Mouse (Mus musculus): ENCODE data around the gene Fbxl13. TPM values are rescaled to one million over a fixed set of nuclear protein-coding genes. Genes with fewer than 3 reads are reported as not detected.

The Fbxl13 gene
- total RNA-seq (2021): under 1 TPM in 1 of 2 experiments, not detected in 1; 0.35 TPM
- long read RNA-seq, partial matches to known transcripts: 0 of 1 reads
- long read RNA-seq, other reads (novel, unspliced or antisense): 1 of 1 reads

GRCm38 (mm10) chr5:21645439-21646132 is at the start of gene Fbxl13, which contains the start of gene Armc10:
Gene Fbxl13, minus strand, starts transcription at chr5:21645634.
Gene Armc10, plus strand, starts transcription at chr5:21645813.
- DNase-seq (ENCODE audit: low spot score in 2 of 2): peak; percentile 77 to 91

GRCm38 (mm10) chr5:21694854-21695490 is 49.5 kb upstream of the Fbxl13 start:
- no peak for DNase-seq (ENCODE audit: low spot score in 2 of 2)

- no peak for DNase-seq (ENCODE audit: low spot score in 2 of 2)
These were observed 48.0 kb upstream of the Fbxl13 start for GRCm38 (mm10) chr5:21693372-21693870.

GRCm38 (mm10) chr5:21692230-21692629 is 46.8 kb upstream of the Fbxl13 start:
- DNase-seq (ENCODE audit: low spot score in 2 of 2): no peak

- DNase-seq (ENCODE audit: low spot score in 2 of 2): peak in 1 of 2 experiments; percentile 66
These were observed 41.6 kb upstream of the Fbxl13 start for GRCm38 (mm10) chr5:21687042-21687441.

- no peak for DNase-seq (ENCODE audit: low spot score in 2 of 2)
These were observed 39.6 kb upstream of the Fbxl13 start for GRCm38 (mm10) chr5:21685001-21685400.

GRCm38 (mm10) chr5:21683811-21684210 is 38.4 kb upstream of the Fbxl13 start:
- DNase-seq (ENCODE audit: low spot score in 2 of 2): no peak

- DNase-seq (ENCODE audit: low spot score in 2 of 2): peak in 1 of 2 experiments; percentile 63
These were observed 35.5 kb upstream of the Fbxl13 start for GRCm38 (mm10) chr5:21680940-21681339.

GRCm38 (mm10) chr5:21680029-21680428 is 34.6 kb upstream of the Fbxl13 start:
- no peak for DNase-seq (ENCODE audit: low spot score in 2 of 2)

- DNase-seq (ENCODE audit: low spot score in 2 of 2): no peak
These were observed 32.9 kb upstream of the Fbxl13 start for GRCm38 (mm10) chr5:21678363-21678762.

GRCm38 (mm10) chr5:21677939-21678338 is 32.5 kb upstream of the Fbxl13 start:
- DNase-seq (ENCODE audit: low spot score in 2 of 2): no peak

- no peak for DNase-seq (ENCODE audit: low spot score in 2 of 2)
These were observed 30.1 kb upstream of the Fbxl13 start for GRCm38 (mm10) chr5:21675494-21675893.

GRCm38 (mm10) chr5:21675019-21675418 is 29.6 kb upstream of the Fbxl13 start:
- no peak for DNase-seq (ENCODE audit: low spot score in 2 of 2)

- no peak for DNase-seq (ENCODE audit: low spot score in 2 of 2)
These were observed 28.3 kb upstream of the Fbxl13 start for GRCm38 (mm10) chr5:21673742-21674141.

- DNase-seq (ENCODE audit: low spot score in 2 of 2): no peak
These were observed 27.6 kb upstream of the Fbxl13 start for GRCm38 (mm10) chr5:21672812-21673635.

GRCm38 (mm10) chr5:21669307-21669706 is 23.9 kb upstream of the Fbxl13 start:
- no peak for DNase-seq (ENCODE audit: low spot score in 2 of 2)

- DNase-seq (ENCODE audit: low spot score in 2 of 2): no peak
These were observed 22.0 kb upstream of the Fbxl13 start for GRCm38 (mm10) chr5:21667191-21668137.

- no peak for DNase-seq (ENCODE audit: low spot score in 2 of 2)
These were observed 17.6 kb upstream of the Fbxl13 start for GRCm38 (mm10) chr5:21663081-21663480.

- DNase-seq (ENCODE audit: low spot score in 2 of 2): peak in 1 of 2 experiments; percentile 78
These were observed 15.4 kb upstream of the Fbxl13 start for GRCm38 (mm10) chr5:21660850-21661249.
